Mouse (Mus musculus): Measurements from ENCODE around the gene Wsb1. TPM values are rescaled to one million over a fixed set of nuclear protein-coding genes. Genes with fewer than 3 reads are reported as not detected.
A peak's percentile ranks its signal among the peaks of the same experiment; 100 is the strongest.

Gene Wsb1
- total RNA-seq, 2 experiments from 2014 or later, result 6.7 to 10.3 TPM

- DNase-seq (ENCODE audit: low spot score), result no peak
These were observed 36.4 kb downstream of the Wsb1 start for GRCm38 (mm10) chr11:79218061-79218460.

- no peak for DNase-seq (ENCODE audit: low spot score)
These were observed 37.3 kb downstream of the Wsb1 start for GRCm38 (mm10) chr11:79217133-79217532.

- no peak for DNase-seq (ENCODE audit: low spot score)
These were observed 38.9 kb downstream of the Wsb1 start for GRCm38 (mm10) chr11:79215539-79215938.

GRCm38 (mm10) chr11:79214015-79214418 is 40.5 kb downstream of the Wsb1 start:
- DNase-seq (ENCODE audit: low spot score), result peak; percentile 96

GRCm38 (mm10) chr11:79209882-79210471 is 44.5 kb downstream of the Wsb1 start:
- DNase-seq (ENCODE audit: low spot score), result no peak

GRCm38 (mm10) chr11:79209113-79209512 is 45.4 kb downstream of the Wsb1 start:
- DNase-seq (ENCODE audit: low spot score), result no peak

GRCm38 (mm10) chr11:79208462-79208861 is 46.0 kb downstream of the Wsb1 start:
- no peak for DNase-seq (ENCODE audit: low spot score)

- DNase-seq (ENCODE audit: low spot score), result no peak
These were observed 46.8 kb downstream of the Wsb1 start for GRCm38 (mm10) chr11:79207691-79208090.

GRCm38 (mm10) chr11:79204444-79204843 is 50.0 kb downstream of the Wsb1 start:
- DNase-seq (ENCODE audit: low spot score), result no peak

GRCm38 (mm10) chr11:79200502-79200901 is 54.0 kb downstream of the Wsb1 start:
- DNase-seq (ENCODE audit: low spot score), result peak; percentile 62

- no peak for DNase-seq (ENCODE audit: low spot score)
These were observed 55.9 kb downstream of the Wsb1 start for GRCm38 (mm10) chr11:79198562-79198961.

GRCm38 (mm10) chr11:79197846-79198235 is 56.6 kb downstream of the Wsb1 start:
- DNase-seq (ENCODE audit: low spot score), result no peak

GRCm38 (mm10) chr11:79196876-79197845 is 57.3 kb downstream of the Wsb1 start:
- no peak for DNase-seq (ENCODE audit: low spot score)

- no peak for DNase-seq (ENCODE audit: low spot score)
These were observed 58.1 kb downstream of the Wsb1 start for GRCm38 (mm10) chr11:79196196-79196869.

GRCm38 (mm10) chr11:79192176-79192575 is 62.3 kb downstream of the Wsb1 start:
- no peak for DNase-seq (ENCODE audit: low spot score)

GRCm38 (mm10) chr11:79191214-79191613 is 63.3 kb downstream of the Wsb1 start:
- peak; percentile 72 for DNase-seq (ENCODE audit: low spot score)

- no peak for DNase-seq (ENCODE audit: low spot score)
These were observed 64.2 kb downstream of the Wsb1 start for GRCm38 (mm10) chr11:79190257-79190656.

Other genes with a start within 250 kb of the Wsb1 start
- gene Ksr1, start 108.3 kb downstream of the Wsb1 start, total RNA-seq (2021), result 100 to 1,000 TPM; 103 to 116 TPM
- not detected for gene Gm9964, start 42.2 kb upstream of the Wsb1 start, total RNA-seq (2021)
- gene Nf1, start 85.0 kb upstream of the Wsb1 start, total RNA-seq (2021), result 10 to 100 TPM; 13.9 to 18.6 TPM
- gene Omg, start 249.4 kb upstream of the Wsb1 start, total RNA-seq (2021), result not detected

Measured in gastrocnemius, adult 18-20 months (tissue).